In the genomic region with DNA sequence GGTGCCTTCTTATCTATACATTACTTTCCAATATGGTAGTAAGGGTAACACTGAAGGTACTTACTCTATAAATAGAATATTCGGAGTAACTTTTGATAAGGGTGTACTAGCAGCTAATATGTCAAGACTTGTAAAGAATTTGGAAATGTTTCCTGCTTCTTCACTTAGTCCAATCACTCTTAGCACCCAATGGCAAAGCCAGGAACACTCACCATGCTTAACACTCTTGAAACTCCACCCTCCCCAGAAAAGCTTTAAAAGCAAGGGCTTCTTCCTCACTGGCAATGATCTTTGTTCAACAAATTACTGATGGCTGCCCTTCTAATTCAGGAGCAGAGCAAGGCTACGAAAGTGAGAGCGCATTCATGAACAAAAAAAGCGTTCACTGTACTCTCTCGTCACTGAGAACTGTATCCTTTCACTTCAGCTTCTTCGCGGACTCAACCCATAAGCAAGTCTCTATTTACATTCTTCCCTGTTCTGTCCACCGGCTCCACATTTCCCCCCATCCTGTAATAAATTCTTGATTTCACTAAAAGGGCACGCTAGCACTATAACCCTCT, we compare ENCODE assay signal across 8 mouse cellular contexts. TPM values are rescaled to one million over a fixed set of nuclear protein-coding genes. Genes with fewer than 3 reads are reported as not detected.
DNase-seq lines count a peak whose midpoint lies in the region; ATAC-seq and TF ChIP-seq lines count a peak whose summit lies in the region.

No protein-coding gene starts in this region.

- H3K4me3 ChIP-seq in G1E (ENCODE audit: low read depth, low read length): peak overlapping the region; percentile 95
- peak overlapping the region; percentile 93 for H3K4me3 ChIP-seq in forebrain, embryonic 15.5 days
- H3K4me3 ChIP-seq in liver, embryonic 13.5 days (replicated peaks): peak overlapping the region; percentile 84
- peak overlapping the region; percentile 98 for H3K4me3 ChIP-seq in stomach, embryonic 14.5 days (ENCODE audit: low read depth, low read length)

- intact Hi-C loops in heart, postnatal 10 days (cut with DNase I): loop anchor here (2.0 to 5.0 kb wide), 2 partner anchors 75 to 394 kb away; a partner anchor contains a TSS

- H3K9me3 ChIP-seq in G1E (replicated peaks): no peaks in the 10 kb centered on the region
- H3K9me3 ChIP-seq in forebrain, embryonic 15.5 days: no peaks in the 10 kb centered on the region
- no peaks in the 10 kb centered on the region for H3K9me3 ChIP-seq in liver, embryonic 13.5 days (replicated peaks)
- no peaks in the 10 kb centered on the region for H3K9me3 ChIP-seq in stomach, embryonic 14.5 days (ENCODE audit: control insufficient read depth, low read depth, low read length)

- WGBS in forebrain, embryonic 15.5 days: 11% methylated on average over 9 of the region's 9 CpGs
- 3% methylated on average over 9 of the region's 9 CpGs for WGBS in liver, embryonic 13.5 days (ENCODE audit: insufficient replicate concordance)
- WGBS in stomach, embryonic 14.5 days: 8% methylated on average over 9 of the region's 9 CpGs

- no peak for ATAC-seq in G1E (ENCODE audit: extremely low read depth, insufficient number of reproducible peaks, low FRiP score, poor library complexity, severe bottlenecking)
- ATAC-seq in forebrain, embryonic 15.5 days (replicated peaks): no peak
- ATAC-seq in liver, embryonic 13.5 days (ENCODE audit: low read depth): no peak
- no peak for ATAC-seq in stomach, embryonic 14.5 days (ENCODE audit: insufficient number of reproducible peaks, insufficient read depth, low FRiP score, low read depth)
- no peak for ATAC-seq in frontal cortex, adult (ENCODE audit: low TSS enrichment)

- H3K9ac ChIP-seq in forebrain, embryonic 15.5 days (replicated peaks): peak overlapping the region; percentile 66
- peak overlapping the region; percentile 92 for H3K9ac ChIP-seq in liver, embryonic 13.5 days
- peak overlapping the region; percentile 87 for H3K9ac ChIP-seq in stomach, embryonic 14.5 days (replicated peaks; ENCODE audit: low read depth, low read length)

- peaks cover 35% of the 10 kb centered on the region for H3K4me1 ChIP-seq in G1E (ENCODE audit: insufficient read depth, low read depth, low read length)
- H3K4me1 ChIP-seq in forebrain, embryonic 15.5 days: peaks cover 6% of the 10 kb centered on the region
- H3K4me1 ChIP-seq in liver, embryonic 13.5 days (replicated peaks): peaks cover 35% of the 10 kb centered on the region
- H3K4me1 ChIP-seq in stomach, embryonic 14.5 days (ENCODE audit: control insufficient read depth, insufficient read depth, low read length): peaks cover 8% of the 10 kb centered on the region; the same call in 1 of the 2 replicates

- peak; percentile 38 for DNase-seq in heart, adult 8-10 months (ENCODE audit: low spot score)
- DNase-seq in heart, postnatal 10 days: no peak
- DNase-seq in G1E (ENCODE audit: low spot score): no peak
- peak; percentile 3 for DNase-seq in liver, embryonic 13.5 days
- DNase-seq in ovary, adult 18-20 months (ENCODE audit: low spot score): no peak

- peaks cover 8% of the 10 kb centered on the region for H3K36me3 ChIP-seq in G1E (replicated peaks)
- H3K36me3 ChIP-seq in forebrain, embryonic 15.5 days: no peaks in the 10 kb centered on the region
- no peaks in the 10 kb centered on the region for H3K36me3 ChIP-seq in liver, embryonic 13.5 days
- no peaks in the 10 kb centered on the region for H3K36me3 ChIP-seq in stomach, embryonic 14.5 days (ENCODE audit: control insufficient read depth, insufficient read depth, low read length)

- H3K27ac ChIP-seq in forebrain, embryonic 15.5 days (replicated peaks): peak overlapping the region; percentile 95
- peak overlapping the region; percentile 93 for H3K27ac ChIP-seq in liver, embryonic 13.5 days
- H3K27ac ChIP-seq in stomach, embryonic 14.5 days (ENCODE audit: low read length): peak overlapping the region; percentile 95

- H3K27me3 ChIP-seq in G1E (ENCODE audit: insufficient read depth, low read length): no peaks in the 10 kb centered on the region
- no peaks in the 10 kb centered on the region for H3K27me3 ChIP-seq in forebrain, embryonic 15.5 days
- H3K27me3 ChIP-seq in liver, embryonic 13.5 days: no peaks in the 10 kb centered on the region
- H3K27me3 ChIP-seq in stomach, embryonic 14.5 days (ENCODE audit: control insufficient read depth, insufficient read depth, low read length): no peaks in the 10 kb centered on the region

- TF ChIP-seq CTCF in G1E (IDR thresholded peaks at IDR 0.05; ENCODE audit: low read depth, low read length): no peak

- peak overlapping the region; percentile 66 for H3K4me2 ChIP-seq in forebrain, embryonic 15.5 days (replicated peaks)
- H3K4me2 ChIP-seq in liver, embryonic 13.5 days: peak overlapping the region; percentile 80
- peak overlapping the region; percentile 85 for H3K4me2 ChIP-seq in stomach, embryonic 14.5 days (replicated peaks; ENCODE audit: low read depth, low read length)

RNA-seq across cellular contexts. Expression of a gene that starts 1.4 kb away (rescaled TPM):
- 100 to 1,000 TPM; 150 to 183 (median 162) TPM for total RNA-seq in heart, adult 8-10 months (2022)
- 100 to 1,000 TPM; 274 to 276 TPM for total RNA-seq in heart, postnatal 10 days (2021)
- 142 and 152 TPM in 2 replicates for total RNA-seq in G1E (2014; fragmentation: Nextera tagmentation)
- total RNA-seq in G1E (2017): 139 and 166 TPM in 2 replicates
- 92.2 and 117 TPM in 2 replicates for polyA plus RNA-seq in G1E (2012)
- 349 and 383 TPM in 2 replicates for polyA plus RNA-seq in forebrain, embryonic 15.5 days (2015; fragmentation: Nextera tagmentation; extraction: Ambion mirVana)
- 254 and 265 TPM in 2 replicates for polyA plus RNA-seq in liver, embryonic 13.5 days (2015; fragmentation: Nextera tagmentation; extraction: Ambion mirVana)
- polyA plus RNA-seq in stomach, embryonic 14.5 days (2014; fragmentation: Nextera tagmentation; extraction: Ambion mirVana): 414 and 420 TPM in 2 replicates

Comparison
In these comparisons a context has a peak if more than half of its experiments do, and no peak if none do; other contexts are left out.
1. DNase-seq: peak in heart, adult 8-10 months (single experiment) and liver, embryonic 13.5 days (single experiment); none in heart, postnatal 10 days (0 of 2), G1E (single experiment) and ovary, adult 18-20 months (single experiment).
2. Peak in every context shown above with its lines, with median percentiles within 50 percentile points of each other: H3K4me3 ChIP-seq, H3K27ac ChIP-seq, H3K4me2 ChIP-seq and H3K9ac ChIP-seq.